8 mouse cellular contexts compared by ENCODE assay signal in genomic region chr19:45056908-45057698, GRCm38 (mm10). TPM values are rescaled to one million over a fixed set of nuclear protein-coding genes. Genes with fewer than 3 reads are reported as not detected.
DNase-seq lines count a peak whose midpoint lies in the region; ATAC-seq and TF ChIP-seq lines count a peak whose summit lies in the region.

No protein-coding gene starts in this region.

- H3K4me1 ChIP-seq in neural tube, embryonic 11.5 days (ENCODE audit: control insufficient read depth, insufficient read depth, low read length), result 0 out of 2 replicates have a peak, but pooled peaks cover 5% of the 10 kb centered on the region
- H3K4me1 ChIP-seq in hindbrain, embryonic 10.5 days (replicated peaks), result peaks cover 31% of the 10 kb centered on the region
- peaks cover 10% of the 10 kb centered on the region; the same call in 1 of the 2 replicates for H3K4me1 ChIP-seq in lung, postnatal 0 days (ENCODE audit: insufficient read depth, low read depth, low read length)

- H3K9me3 ChIP-seq in neural tube, embryonic 11.5 days (ENCODE audit: control insufficient read depth, low read length), result no peaks in the 10 kb centered on the region
- no peaks in the 10 kb centered on the region for H3K9me3 ChIP-seq in hindbrain, embryonic 10.5 days
- H3K9me3 ChIP-seq in lung, postnatal 0 days (ENCODE audit: low read length), result no peaks in the 10 kb centered on the region

- TF ChIP-seq EP300 in lung, postnatal 0 days (IDR thresholded peaks at IDR 0.05), result no peak

- H3K4me2 ChIP-seq in neural tube, embryonic 11.5 days (ENCODE audit: low read depth), result peak overlapping the region; percentile 67
- H3K4me2 ChIP-seq in lung, postnatal 0 days (replicated peaks; ENCODE audit: low read depth, low read length), result peak overlapping the region; percentile 74

- no peak overlapping the region for H3K4me3 ChIP-seq in neural tube, embryonic 11.5 days (ENCODE audit: low read depth, low read length)
- peak overlapping the region; percentile 72 for H3K4me3 ChIP-seq in hindbrain, embryonic 10.5 days
- no peak overlapping the region for H3K4me3 ChIP-seq in lung, postnatal 0 days (ENCODE audit: low read depth, low read length)

- H3K27me3 ChIP-seq in neural tube, embryonic 11.5 days (ENCODE audit: control insufficient read depth, insufficient read depth, low read length), result no peaks in the 10 kb centered on the region
- peaks cover 7% of the 10 kb centered on the region; the same call in 1 of the 2 replicates for H3K27me3 ChIP-seq in hindbrain, embryonic 10.5 days (ENCODE audit: insufficient read depth, poor library complexity, severe bottlenecking)
- H3K27me3 ChIP-seq in lung, postnatal 0 days (replicated peaks; ENCODE audit: insufficient read depth, low read length), result no peaks in the 10 kb centered on the region

- DNase-seq in neural tube, embryonic 11.5 days (ENCODE audit: low spot score), result no peak
- DNase-seq in neural tube, embryonic 10.5 days (ENCODE audit: extremely low spot score, low spot score), result no peak
- DNase-seq in hindbrain, embryonic 10.5 days (ENCODE audit: low spot score), result no peak
- DNase-seq in lung, postnatal 0 days (ENCODE audit: low spot score), result peak; percentile 67
- peak; percentile 59 for DNase-seq in thymus, postnatal 25 days
- DNase-seq in left cerebral cortex, adult 11 months (ENCODE audit: low spot score), result no peak
- DNase-seq in layer of hippocampus, postnatal 10 days (ENCODE audit: low spot score in 2 of 2), result no peak
- DNase-seq in kidney, adult 8-10 months, result no peak

- TF ChIP-seq CTCF in lung, postnatal 0 days (IDR thresholded peaks at IDR 0.05), result no peak

- no peak for ATAC-seq in neural tube, embryonic 11.5 days (ENCODE audit: insufficient read depth, low FRiP score, low TSS enrichment)
- ATAC-seq in lung, postnatal 0 days, result no peak

- H3K27ac ChIP-seq in neural tube, embryonic 11.5 days (ENCODE audit: low read depth, low read length), result no peak overlapping the region
- H3K27ac ChIP-seq in hindbrain, embryonic 10.5 days, result peak overlapping the region; percentile 96
- H3K27ac ChIP-seq in lung, postnatal 0 days (ENCODE audit: low read length), result peak overlapping the region; percentile 97

- WGBS in neural tube, embryonic 11.5 days, result 84% methylated on average over 7 of the region's 7 CpGs
- 88% methylated on average over 7 of the region's 7 CpGs for WGBS in hindbrain, embryonic 10.5 days
- 50% methylated on average over 7 of the region's 7 CpGs for WGBS in lung, postnatal 0 days

- no peak overlapping the region for H3K9ac ChIP-seq in neural tube, embryonic 11.5 days (ENCODE audit: low read length)
- peak overlapping the region; percentile 43; the same call in 1 of the 2 replicates for H3K9ac ChIP-seq in lung, postnatal 0 days (replicated peaks; ENCODE audit: low read depth)

- H3K36me3 ChIP-seq in neural tube, embryonic 11.5 days (ENCODE audit: control insufficient read depth, insufficient read depth, low read length), result no peaks in the 10 kb centered on the region
- H3K36me3 ChIP-seq in hindbrain, embryonic 10.5 days, result peaks cover 17% of the 10 kb centered on the region; the same call in 1 of the 2 replicates
- H3K36me3 ChIP-seq in lung, postnatal 0 days (ENCODE audit: insufficient read depth, low read length), result 0 out of 2 replicates have a peak, but pooled peaks cover 4% of the 10 kb centered on the region

RNA-seq across cellular contexts. Expression of gene Sfxn3, which starts 9.8 kb away (rescaled TPM):
- 23.3 and 24.0 TPM in 2 replicates for polyA plus RNA-seq in neural tube, embryonic 11.5 days (2014; fragmentation: Nextera tagmentation; extraction: Ambion mirVana)
- polyA plus RNA-seq in hindbrain, embryonic 10.5 days (2016; fragmentation: Nextera tagmentation; extraction: Ambion mirVana), result 9.8 and 17.8 TPM in 2 replicates
- 45.6 and 53.0 TPM in 2 replicates for polyA plus RNA-seq in lung, postnatal 0 days (2015; fragmentation: Nextera tagmentation; extraction: Ambion mirVana)
- 100 to 1,000 TPM; 103 to 124 TPM for total RNA-seq in layer of hippocampus, postnatal 10 days (2021)

RNA-seq across cellular contexts. Expression of gene Pdzd7, which starts 11.6 kb away (rescaled TPM):
- polyA plus RNA-seq in neural tube, embryonic 11.5 days (2014; fragmentation: Nextera tagmentation; extraction: Ambion mirVana), result 0.57 and 0.81 TPM in 2 replicates
- polyA plus RNA-seq in hindbrain, embryonic 10.5 days (2016; fragmentation: Nextera tagmentation; extraction: Ambion mirVana), result 0.26 and 0.40 TPM in 2 replicates
- 0.12 and 0.13 TPM in 2 replicates for polyA plus RNA-seq in lung, postnatal 0 days (2015; fragmentation: Nextera tagmentation; extraction: Ambion mirVana)
- total RNA-seq in layer of hippocampus, postnatal 10 days (2021), result 1 to 10 TPM; 3.2 to 3.3 TPM

RNA-seq across cellular contexts. Expression of gene Kazald1, which starts 17.9 kb away (rescaled TPM):
- 0.50 and 0.87 TPM in 2 replicates for polyA plus RNA-seq in neural tube, embryonic 11.5 days (2014; fragmentation: Nextera tagmentation; extraction: Ambion mirVana)
- polyA plus RNA-seq in hindbrain, embryonic 10.5 days (2016; fragmentation: Nextera tagmentation; extraction: Ambion mirVana), result 1.3 and 8.9 TPM in 2 replicates
- polyA plus RNA-seq in lung, postnatal 0 days (2015; fragmentation: Nextera tagmentation; extraction: Ambion mirVana), result 11.2 and 12.8 TPM in 2 replicates
- 1 to 10 TPM; 1.8 to 2.1 TPM for total RNA-seq in layer of hippocampus, postnatal 10 days (2021)

RNA-seq across cellular contexts. Expression of gene Lzts2, which starts 42.9 kb away (rescaled TPM):
- 52.8 and 57.5 TPM in 2 replicates for polyA plus RNA-seq in neural tube, embryonic 11.5 days (2014; fragmentation: Nextera tagmentation; extraction: Ambion mirVana)
- polyA plus RNA-seq in hindbrain, embryonic 10.5 days (2016; fragmentation: Nextera tagmentation; extraction: Ambion mirVana), result 67.5 and 69.1 TPM in 2 replicates
- polyA plus RNA-seq in lung, postnatal 0 days (2015; fragmentation: Nextera tagmentation; extraction: Ambion mirVana), result 56.0 and 59.4 TPM in 2 replicates
- total RNA-seq in layer of hippocampus, postnatal 10 days (2021), result 10 to 100 TPM; 21.3 to 23.2 TPM

RNA-seq across cellular contexts. Expression of gene Mrpl43, which starts 50.9 kb away (rescaled TPM):
- 65.3 and 80.6 TPM in 2 replicates for polyA plus RNA-seq in neural tube, embryonic 11.5 days (2014; fragmentation: Nextera tagmentation; extraction: Ambion mirVana)
- polyA plus RNA-seq in hindbrain, embryonic 10.5 days (2016; fragmentation: Nextera tagmentation; extraction: Ambion mirVana), result 75.6 and 83.0 TPM in 2 replicates
- polyA plus RNA-seq in lung, postnatal 0 days (2015; fragmentation: Nextera tagmentation; extraction: Ambion mirVana), result 62.6 and 63.3 TPM in 2 replicates
- total RNA-seq in layer of hippocampus, postnatal 10 days (2021), result 10 to 100 TPM; 45.3 to 48.9 TPM

Comparison
In these comparisons a context has a peak if more than half of its experiments do, and no peak if none do; other contexts are left out.
1. DNase-seq: peak in lung, postnatal 0 days (single experiment) and thymus, postnatal 25 days (single experiment); none in neural tube, embryonic 11.5 days (single experiment), neural tube, embryonic 10.5 days (single experiment), hindbrain, embryonic 10.5 days (single experiment), left cerebral cortex, adult 11 months (single experiment), layer of hippocampus, postnatal 10 days (0 of 2) and kidney, adult 8-10 months (0 of 2).